Mouse (Mus musculus) brain, adult 2 months (tissue): ENCODE data around the gene Hipk3.

Experiments
- DNase-seq: peaks from one replicate; pipeline ENCODE4 v3.0.0; 2011; ENCODE audit warnings: low read depth, low spot score

Hipk3 gene

GRCm38 (mm10) chr2:104493951-104494800 is at the start of gene Hipk3:
TSS of gene Hipk3 (minus strand) at chr2:104494446.
- DNase-seq: peak; percentile 94

- DNase-seq: no peak
Observed at GRCm38 (mm10) chr2:104540286-104540685, 46.0 kb upstream of the Hipk3 start.

DNA sequence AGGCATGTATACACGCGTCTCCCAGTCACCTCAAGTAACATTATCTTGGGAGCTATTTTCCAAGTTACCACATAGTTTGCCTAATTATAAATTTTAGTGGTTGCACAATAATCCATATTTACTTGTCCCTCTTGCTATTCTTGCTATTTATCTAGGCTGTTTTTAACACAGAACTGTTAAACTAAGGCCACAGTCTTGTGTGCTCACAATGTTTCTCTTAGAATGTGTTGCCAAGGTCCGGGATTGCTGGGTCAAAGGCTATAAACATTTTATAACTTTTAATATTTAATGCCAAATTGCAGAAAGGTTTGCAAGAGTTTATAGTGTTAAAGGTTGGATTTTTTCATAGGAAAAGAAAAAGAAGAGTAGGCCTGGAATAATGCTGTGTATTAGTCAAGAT is 40.5 kb upstream of the Hipk3 start:
- DNase-seq: no peak

- no peak for DNase-seq
Observed at GRCm38 (mm10) chr2:104532548-104532947, 38.3 kb upstream of the Hipk3 start.

DNA sequence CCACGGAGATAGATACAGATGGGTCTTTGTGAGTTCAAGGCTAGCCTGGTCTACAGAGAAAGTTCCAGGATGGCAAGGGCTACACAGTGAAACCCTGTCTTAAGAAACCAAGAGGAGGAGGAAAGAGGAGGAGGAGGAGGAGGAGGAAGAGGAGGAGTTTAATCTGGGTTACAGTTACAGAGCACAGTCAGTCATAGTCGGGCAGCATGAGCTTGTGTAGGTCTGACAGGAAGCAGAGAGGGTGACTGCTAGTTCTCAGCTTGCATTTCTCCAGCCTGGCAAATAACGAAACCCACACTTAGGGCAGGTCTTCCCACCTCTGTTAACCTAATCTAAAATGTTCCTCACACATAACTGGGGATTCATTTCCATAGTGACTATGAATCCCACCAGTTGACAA is 32.3 kb upstream of the Hipk3 start:
- no peak for DNase-seq

DNA sequence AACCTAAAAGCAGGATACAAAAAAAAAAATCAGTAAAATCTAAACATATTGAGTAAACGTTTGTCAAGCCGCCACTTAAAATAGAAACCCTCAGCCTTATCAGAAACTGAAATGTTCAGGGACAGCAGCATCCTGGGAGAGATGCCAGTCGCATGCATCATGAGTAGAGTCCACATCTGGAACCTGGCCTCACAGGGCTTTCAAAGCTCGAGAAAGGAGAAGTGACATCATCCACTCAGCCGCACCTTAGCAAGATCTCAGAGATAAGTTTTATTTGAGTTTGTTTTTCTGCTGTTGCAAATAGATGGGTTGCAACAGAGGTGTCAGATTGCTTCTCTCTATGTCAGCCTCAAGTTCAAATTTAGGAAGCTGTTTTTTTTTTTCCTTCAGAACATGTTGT is 31.3 kb upstream of the Hipk3 start:
- DNase-seq: peak; percentile 26

DNA sequence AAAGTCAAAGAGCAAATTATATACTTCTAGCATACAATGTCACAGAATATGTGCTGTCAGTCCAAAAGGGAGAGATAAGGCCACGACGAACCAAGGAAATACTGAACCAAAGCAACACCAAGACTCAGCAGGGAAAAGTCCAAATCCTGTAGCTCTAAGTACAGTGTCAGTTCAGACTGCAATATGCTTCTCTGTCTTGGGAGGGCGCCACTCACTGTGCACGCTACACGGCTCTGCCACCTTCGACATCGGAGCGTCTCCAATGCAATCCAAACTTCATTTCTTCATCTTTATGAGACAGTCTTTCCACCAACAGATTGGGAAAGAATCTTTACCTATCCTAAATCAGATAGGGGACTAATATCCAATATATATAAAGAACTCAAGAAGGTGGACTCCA is 17.4 kb upstream of the Hipk3 start:
- no peak for DNase-seq

DNA sequence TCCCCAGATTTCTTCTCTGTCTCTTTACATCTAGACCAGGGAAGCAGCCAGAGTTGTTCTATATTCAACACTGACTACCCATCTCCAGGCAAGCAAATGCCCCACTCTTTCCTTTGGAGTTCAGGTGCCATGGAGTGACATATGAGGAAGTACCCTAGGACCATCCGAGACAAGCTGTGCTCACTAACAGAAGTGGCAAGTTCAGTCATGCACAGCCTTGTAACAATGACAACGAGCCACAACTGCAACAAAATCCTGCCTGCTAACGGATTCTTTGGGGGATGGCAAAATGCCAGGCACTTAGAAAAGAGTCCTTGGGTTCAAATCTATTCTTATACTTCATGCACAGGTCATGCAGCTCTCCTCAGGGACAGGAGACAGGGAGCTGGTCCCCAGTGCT is 8.1 kb upstream of the Hipk3 start:
- DNase-seq: no peak

DNA sequence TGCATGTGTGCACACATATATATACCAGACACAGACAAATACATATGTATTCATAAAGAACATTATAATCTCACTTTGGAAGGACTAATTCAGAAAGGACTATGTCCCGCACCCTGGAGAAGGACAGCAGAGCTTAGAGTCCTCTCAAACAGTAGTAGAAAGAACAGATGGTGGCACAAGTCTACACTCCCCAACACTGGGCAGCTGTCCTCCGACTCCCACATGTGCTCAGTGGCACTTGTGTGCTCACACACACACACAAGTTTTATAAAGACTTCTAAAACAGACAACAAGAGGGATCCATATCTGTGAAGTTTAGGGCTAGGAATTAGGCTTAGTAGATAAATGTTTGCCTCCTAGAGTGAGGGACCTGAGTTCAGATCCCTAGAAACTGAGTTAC is 6.8 kb upstream of the Hipk3 start:
- DNase-seq: peak; percentile 31

- peak; percentile 88 for DNase-seq
Observed at GRCm38 (mm10) chr2:104497771-104498170, 3.5 kb upstream of the Hipk3 start.

GRCm38 (mm10) chr2:104497231-104497630 is 3.0 kb upstream of the Hipk3 start:
- DNase-seq: no peak

- no peak for DNase-seq
Observed at GRCm38 (mm10) chr2:104496206-104496605, 2.0 kb upstream of the Hipk3 start.

GRCm38 (mm10) chr2:104494801-104495185 is 547 bp upstream of the Hipk3 start:
- peak; percentile 76 for DNase-seq

DNA sequence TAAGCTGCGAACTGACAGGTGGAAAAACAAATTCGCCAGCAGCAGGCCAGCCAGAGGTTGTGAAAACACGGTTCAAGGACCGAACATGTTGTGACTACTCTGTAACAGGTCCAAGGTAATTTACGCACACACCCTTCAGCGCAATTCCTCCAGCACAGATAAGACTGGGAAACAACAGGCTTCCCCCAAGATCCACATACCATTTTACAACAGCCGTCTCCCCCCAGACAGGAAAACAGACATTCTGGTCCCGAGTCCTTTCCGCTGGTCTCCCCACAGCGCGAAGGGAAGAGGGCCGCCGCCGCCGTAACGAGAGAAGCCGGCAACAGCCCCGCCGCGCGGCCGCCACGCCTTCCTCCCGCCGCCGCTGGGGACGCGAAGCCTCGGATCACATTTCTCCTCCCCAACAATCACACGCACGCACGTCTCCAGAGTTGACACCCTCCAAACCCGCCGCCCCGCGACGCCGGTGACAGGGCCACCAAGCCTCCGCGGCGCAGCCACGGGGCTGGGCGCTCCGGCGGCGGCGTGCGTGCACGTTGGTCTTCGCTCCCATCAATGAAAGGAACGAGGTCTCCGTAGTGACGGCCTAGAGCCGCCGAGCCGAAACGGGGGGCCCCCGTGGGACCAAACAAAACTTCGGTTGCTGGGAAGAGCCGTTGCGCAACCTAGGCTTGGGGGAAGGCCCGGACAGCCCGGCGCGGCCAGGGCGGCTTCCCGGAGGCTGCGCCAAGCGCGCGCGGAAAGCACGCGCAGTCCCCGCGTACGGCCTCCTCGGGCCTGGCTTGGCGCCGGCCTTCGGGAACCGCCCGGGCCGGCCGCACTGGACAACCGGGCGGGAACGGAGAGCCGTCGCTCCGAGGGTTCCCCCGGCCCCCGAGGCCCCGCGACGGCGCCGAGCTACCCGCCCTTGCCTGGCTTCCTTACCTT is 960 bp downstream of the Hipk3 start:
- DNase-seq: peak; percentile 95

GRCm38 (mm10) chr2:104491221-104491795 is 2.9 kb downstream of the Hipk3 start:
- no peak for DNase-seq

DNA sequence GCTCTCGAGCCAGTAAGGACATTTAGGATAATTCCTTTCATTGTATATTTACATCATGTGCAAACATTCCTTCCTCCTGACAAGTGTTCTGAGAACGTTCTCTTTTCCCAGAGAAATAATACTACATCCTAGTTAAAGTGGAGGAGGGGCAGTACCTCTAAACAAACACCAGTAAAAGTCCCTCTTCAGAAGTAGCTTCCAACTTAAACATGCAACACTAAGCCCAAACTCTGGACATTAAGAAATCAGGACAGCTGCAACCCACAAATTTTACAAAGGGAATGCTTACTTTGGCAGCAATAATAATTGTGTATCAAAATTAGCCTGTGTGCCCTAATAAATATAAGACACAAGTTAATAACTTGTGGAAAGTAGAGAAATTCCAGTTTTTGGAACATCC is 3.5 kb downstream of the Hipk3 start:
- no peak for DNase-seq

DNA sequence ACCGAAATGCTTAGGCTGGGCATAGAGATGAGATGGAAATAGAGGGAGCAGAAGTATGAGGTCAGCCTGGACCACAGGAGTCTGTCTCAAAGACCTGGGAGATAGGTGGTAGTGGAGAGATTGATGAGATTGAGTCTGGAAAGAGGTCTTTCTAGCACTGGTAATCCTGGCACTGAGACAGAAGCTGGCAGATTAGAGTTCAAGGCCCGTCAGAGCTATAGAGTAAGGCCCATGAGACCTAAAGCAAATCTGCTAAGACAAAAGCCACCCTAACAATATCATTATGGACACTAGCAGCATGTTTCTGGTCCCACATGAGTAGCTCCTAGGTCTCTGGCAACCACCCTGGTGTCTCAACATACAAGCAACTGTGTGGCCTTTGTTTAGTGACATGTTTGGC is 4.4 kb downstream of the Hipk3 start:
- DNase-seq: no peak

GRCm38 (mm10) chr2:104484438-104484837 is 9.8 kb downstream of the Hipk3 start:
- DNase-seq: no peak

GRCm38 (mm10) chr2:104482156-104482555 is 12.1 kb downstream of the Hipk3 start:
- DNase-seq: no peak

- DNase-seq: no peak
Observed at GRCm38 (mm10) chr2:104479054-104479453, 15.2 kb downstream of the Hipk3 start.

DNA sequence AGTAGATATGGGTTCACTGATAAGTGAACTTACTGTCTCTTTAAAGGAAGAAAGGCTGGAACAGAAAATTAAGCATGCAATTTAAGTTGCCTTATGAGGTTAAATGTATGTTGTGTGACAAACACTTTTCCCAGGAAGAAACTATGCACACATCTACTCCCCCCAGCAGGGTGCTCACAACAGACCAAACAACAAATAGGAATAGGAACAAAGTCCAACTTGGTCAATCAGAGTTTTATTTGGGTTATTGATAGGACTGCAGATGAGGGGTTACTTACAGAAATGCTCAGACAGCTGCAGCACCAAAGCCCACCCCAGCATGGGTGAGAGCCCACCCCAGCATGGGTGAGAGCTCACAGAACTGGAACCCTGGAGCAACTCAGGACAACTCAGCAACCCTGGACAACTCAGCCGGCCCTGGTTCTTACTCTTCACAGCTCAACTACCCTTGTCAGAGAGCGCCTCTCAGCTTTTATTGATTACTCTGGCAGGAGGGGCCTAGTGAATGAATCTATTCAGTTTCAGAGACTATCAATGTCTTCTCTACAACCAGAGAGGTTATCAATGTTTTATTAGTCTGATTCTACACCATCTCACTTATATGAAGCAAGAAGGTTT is 16.7 kb downstream of the Hipk3 start:
- DNase-seq: no peak

- no peak for DNase-seq
Observed at GRCm38 (mm10) chr2:104472056-104472455, 22.2 kb downstream of the Hipk3 start.
